Mouse (Mus musculus): Measurements from ENCODE around the gene Skp1a. TPM values are rescaled to one million over a fixed set of nuclear protein-coding genes. Genes with fewer than 3 reads are reported as not detected.

Gene Skp1a
- polyA plus RNA-seq, 1 experiment from 2014 or later = 739 TPM

GRCm38 (mm10) chr11:52227053-52227452 lies 4.7 kb upstream of the Skp1a start:
- 55% methylated on average over 3 of the region's 3 CpGs for WGBS
- Histone ChIP-seq H3K27me3 (replicated peaks; ENCODE audit: control insufficient read depth, insufficient read depth, low read length) (no peaks in the 10 kb centered on the region), H3K27ac (replicated peaks; ENCODE audit: low read depth, low read length) (no peak overlapping the region), H3K9ac (ENCODE audit: low read depth, low read length) (peak overlapping the region; percentile 19; the same call in 1 of the 2 replicates), H3K4me3 (ENCODE audit: low read depth, low read length) (no peak overlapping the region), H3K36me3 (ENCODE audit: control insufficient read depth, insufficient read depth, low read length) (no peaks in the 10 kb centered on the region), H3K4me1 (ENCODE audit: control insufficient read depth, insufficient read depth, low read length) (peaks cover 5% of the 10 kb centered on the region), H3K9me3 (ENCODE audit: control insufficient read depth, low read length) (no peaks in the 10 kb centered on the region), H3K4me2 (ENCODE audit: low read depth, low read length) (no peak overlapping the region)
- DNase-seq (ENCODE audit: low spot score) (no peak), ATAC-seq (ENCODE audit: low read depth) (no peak)

GRCm38 (mm10) chr11:52227466-52228226 lies 4.1 kb upstream of the Skp1a start:
- Histone ChIP-seq H3K9me3 (ENCODE audit: control insufficient read depth, low read length) (no peaks in the 10 kb centered on the region), H3K27ac (replicated peaks; ENCODE audit: low read depth, low read length) (no peak overlapping the region), H3K4me2 (ENCODE audit: low read depth, low read length) (no peak overlapping the region), H3K36me3 (ENCODE audit: control insufficient read depth, insufficient read depth, low read length) (no peaks in the 10 kb centered on the region), H3K27me3 (replicated peaks; ENCODE audit: control insufficient read depth, insufficient read depth, low read length) (no peaks in the 10 kb centered on the region), H3K4me3 (ENCODE audit: low read depth, low read length) (no peak overlapping the region), H3K9ac (ENCODE audit: low read depth, low read length) (0 out of 2 replicates have a peak overlapping the region, but pooled peaks have one; percentile 19), H3K4me1 (ENCODE audit: control insufficient read depth, insufficient read depth, low read length) (peaks cover 5% of the 10 kb centered on the region)
- WGBS = 80% methylated on average over 13 of the region's 13 CpGs
- no peak for DNase-seq (ENCODE audit: low spot score)
- ATAC-seq (ENCODE audit: low read depth) = no peak

- DNase-seq (ENCODE audit: low spot score) (no peak), ATAC-seq (ENCODE audit: low read depth) (no peak)
- WGBS = 65% methylated on average over 7 of the region's 7 CpGs
Observed at GRCm38 (mm10) chr11:52228722-52229448, 2.9 kb upstream of the Skp1a start.

GRCm38 (mm10) chr11:52230694-52231093 lies 1.1 kb upstream of the Skp1a start:
- Histone ChIP-seq H3K9ac (ENCODE audit: low read depth, low read length) (peak overlapping the region; percentile 97; the same call in 1 of the 2 replicates), H3K36me3 (ENCODE audit: control insufficient read depth, insufficient read depth, low read length) (0 out of 2 replicates have a peak, but pooled peaks cover under 1% of the 10 kb centered on the region), H3K27ac (replicated peaks; ENCODE audit: low read depth, low read length) (peak overlapping the region; percentile 97), H3K4me2 (ENCODE audit: low read depth, low read length) (peak overlapping the region; percentile 67), H3K9me3 (ENCODE audit: control insufficient read depth, low read length) (no peaks in the 10 kb centered on the region), H3K4me1 (ENCODE audit: control insufficient read depth, insufficient read depth, low read length) (peaks cover 16% of the 10 kb centered on the region), H3K27me3 (replicated peaks; ENCODE audit: control insufficient read depth, insufficient read depth, low read length) (no peaks in the 10 kb centered on the region), H3K4me3 (ENCODE audit: low read depth, low read length) (peak overlapping the region; percentile 66; the same call in 1 of the 2 replicates)
- DNase-seq (ENCODE audit: low spot score) (no peak), ATAC-seq (ENCODE audit: low read depth) (no peak)
- WGBS = 60% methylated on average over 5 of the region's 5 CpGs

More at GRCm38 (mm10) chr11:52228722-52229448, 2.9 kb upstream of the Skp1a start:
- H3K4me3 ChIP-seq (ENCODE audit: low read depth, low read length) = no peak overlapping the region
- H3K27ac ChIP-seq (replicated peaks; ENCODE audit: low read depth, low read length) = no peak overlapping the region
- H3K27me3 ChIP-seq (replicated peaks; ENCODE audit: control insufficient read depth, insufficient read depth, low read length) = no peaks in the 10 kb centered on the region
- H3K4me2 ChIP-seq (ENCODE audit: low read depth, low read length) = no peak overlapping the region
- H3K9me3 ChIP-seq (ENCODE audit: control insufficient read depth, low read length) = no peaks in the 10 kb centered on the region
- H3K4me1 ChIP-seq (ENCODE audit: control insufficient read depth, insufficient read depth, low read length) = peaks cover 11% of the 10 kb centered on the region
- no peaks in the 10 kb centered on the region for H3K36me3 ChIP-seq (ENCODE audit: control insufficient read depth, insufficient read depth, low read length)
- no peak overlapping the region; the same call in 1 of the 2 replicates for H3K9ac ChIP-seq (ENCODE audit: low read depth, low read length)

- 12% methylated on average over 3 of the region's 3 CpGs for WGBS
- Histone ChIP-seq H3K9ac (ENCODE audit: low read depth, low read length) (peak overlapping the region; percentile 97), H3K4me3 (ENCODE audit: low read depth, low read length) (peak overlapping the region; percentile 66)
Observed at GRCm38 (mm10) chr11:52233043-52233653, 1.4 kb downstream of the Skp1a start.

GRCm38 (mm10) chr11:52233906-52234305 lies 2.1 kb downstream of the Skp1a start:
- peaks cover 16% of the 10 kb centered on the region for H3K4me1 ChIP-seq (ENCODE audit: control insufficient read depth, insufficient read depth, low read length)
- peak overlapping the region; percentile 58 for H3K4me2 ChIP-seq (ENCODE audit: low read depth, low read length)
- H3K36me3 ChIP-seq (ENCODE audit: control insufficient read depth, insufficient read depth, low read length) = peaks cover 22% of the 10 kb centered on the region
- no peak for DNase-seq (ENCODE audit: low spot score)
- H3K27ac ChIP-seq (replicated peaks; ENCODE audit: low read depth, low read length) = no peak overlapping the region
- peak overlapping the region; percentile 97; the same call in 1 of the 2 replicates for H3K9ac ChIP-seq (ENCODE audit: low read depth, low read length)
- no peak for ATAC-seq (ENCODE audit: low read depth)
- H3K4me3 ChIP-seq (ENCODE audit: low read depth, low read length) = peak overlapping the region; percentile 66
- no peaks in the 10 kb centered on the region for H3K27me3 ChIP-seq (replicated peaks; ENCODE audit: control insufficient read depth, insufficient read depth, low read length)
- WGBS = 82% methylated on average over 1 of the region's 1 CpGs
- no peaks in the 10 kb centered on the region for H3K9me3 ChIP-seq (ENCODE audit: control insufficient read depth, low read length)

More at GRCm38 (mm10) chr11:52233043-52233653, 1.4 kb downstream of the Skp1a start:
- no peaks in the 10 kb centered on the region for H3K9me3 ChIP-seq (ENCODE audit: control insufficient read depth, low read length)
- H3K36me3 ChIP-seq (ENCODE audit: control insufficient read depth, insufficient read depth, low read length) = peaks cover 15% of the 10 kb centered on the region
- no peaks in the 10 kb centered on the region for H3K27me3 ChIP-seq (replicated peaks; ENCODE audit: control insufficient read depth, insufficient read depth, low read length)
- ATAC-seq (ENCODE audit: low read depth) = no peak
- peaks cover 16% of the 10 kb centered on the region for H3K4me1 ChIP-seq (ENCODE audit: control insufficient read depth, insufficient read depth, low read length)
- peak overlapping the region; percentile 58 for H3K4me2 ChIP-seq (ENCODE audit: low read depth, low read length)
- DNase-seq (ENCODE audit: low spot score) = no peak
- H3K27ac ChIP-seq (replicated peaks; ENCODE audit: low read depth, low read length) = no peak overlapping the region; the same call in 1 of the 2 replicates

- H3K9me3 ChIP-seq (ENCODE audit: control insufficient read depth, low read length) = no peaks in the 10 kb centered on the region
- no peaks in the 10 kb centered on the region for H3K27me3 ChIP-seq (replicated peaks; ENCODE audit: control insufficient read depth, insufficient read depth, low read length)
- H3K9ac ChIP-seq (ENCODE audit: low read depth, low read length) = no peak overlapping the region
- peaks cover 28% of the 10 kb centered on the region for H3K36me3 ChIP-seq (ENCODE audit: control insufficient read depth, insufficient read depth, low read length)
- no peak overlapping the region for H3K4me3 ChIP-seq (ENCODE audit: low read depth, low read length)
- peaks cover 16% of the 10 kb centered on the region for H3K4me1 ChIP-seq (ENCODE audit: control insufficient read depth, insufficient read depth, low read length)
- no peak for DNase-seq (ENCODE audit: low spot score)
- no peak overlapping the region for H3K27ac ChIP-seq (replicated peaks; ENCODE audit: low read depth, low read length)
- ATAC-seq (ENCODE audit: low read depth) = no peak
- H3K4me2 ChIP-seq (ENCODE audit: low read depth, low read length) = no peak overlapping the region
Observed at GRCm38 (mm10) chr11:52234509-52234908, 2.7 kb downstream of the Skp1a start.

GRCm38 (mm10) chr11:52240898-52241542 lies 9.2 kb downstream of the Skp1a start:
- 87% methylated on average over 4 of the region's 4 CpGs for WGBS
- H3K36me3 ChIP-seq (ENCODE audit: control insufficient read depth, insufficient read depth, low read length) = peaks cover 68% of the 10 kb centered on the region

More at GRCm38 (mm10) chr11:52240898-52241542, 9.2 kb downstream of the Skp1a start:
- no peaks in the 10 kb centered on the region for H3K4me1 ChIP-seq (ENCODE audit: control insufficient read depth, insufficient read depth, low read length)
- H3K27ac ChIP-seq (replicated peaks; ENCODE audit: low read depth, low read length) = no peak overlapping the region
- no peak overlapping the region for H3K4me2 ChIP-seq (ENCODE audit: low read depth, low read length)
- H3K9ac ChIP-seq (ENCODE audit: low read depth, low read length) = no peak overlapping the region
- H3K27me3 ChIP-seq (replicated peaks; ENCODE audit: control insufficient read depth, insufficient read depth, low read length) = no peaks in the 10 kb centered on the region
- DNase-seq (ENCODE audit: low spot score) = no peak
- H3K9me3 ChIP-seq (ENCODE audit: control insufficient read depth, low read length) = no peaks in the 10 kb centered on the region
- ATAC-seq (ENCODE audit: low read depth) = no peak
- no peak overlapping the region for H3K4me3 ChIP-seq (ENCODE audit: low read depth, low read length)
